Mouse (Mus musculus): Measurements from ENCODE around the gene Nceh1.

DNA sequence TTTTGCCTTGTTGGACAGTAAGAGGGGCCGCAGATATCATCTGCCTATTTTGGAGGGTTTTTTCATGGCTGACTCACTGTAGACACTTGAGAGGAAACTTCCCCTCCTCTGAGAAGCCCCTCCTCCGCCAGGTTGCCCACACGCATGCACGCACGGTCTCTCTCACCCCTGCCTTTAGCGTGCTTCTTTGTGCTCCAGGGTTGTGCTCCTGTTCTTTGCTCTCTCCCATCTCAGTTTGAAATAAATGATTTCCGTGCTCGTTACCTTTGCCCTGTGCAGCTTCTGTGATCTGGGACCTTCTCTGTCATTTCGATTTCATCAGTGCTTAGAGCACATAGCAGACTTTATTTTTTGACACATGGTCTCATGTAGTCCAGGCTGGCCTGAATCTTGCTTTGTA lies 66.3 kb downstream of the Nceh1 start:
- TF ChIP-seq CTCF (IDR thresholded peaks at IDR 0.05; ENCODE audit: control insufficient read depth, insufficient read depth, insufficient replicate concordance, low read depth, low read length) (no peak), POLR2A (IDR thresholded peaks at IDR 0.05; ENCODE audit: control insufficient read depth, low read depth, low read length) (no peak)

Data from testis, adult 2 months (tissue).